Mouse (Mus musculus) ES-E14 (cell line): Measurements from ENCODE around the gene Slc27a4.

Experiments used
- CHD2 ChIP-seq: IDR thresholded peaks from 2 replicates; pipeline ENCODE4 v1.6.1; 2014; ENCODE audit warnings: mild to moderate bottlenecking, low read depth, low read length, inconsistent platforms
- MAFK ChIP-seq: IDR thresholded peaks from 2 replicates; pipeline ENCODE4 v1.6.1; 2014; ENCODE audit warnings: mild to moderate bottlenecking, low read depth, low read length, inconsistent platforms; ENCODE audit not compliant: insufficient read depth
- ZNF384 ChIP-seq: IDR thresholded peaks from 2 replicates; pipeline ENCODE4 v1.6.1; 2012; ENCODE audit warnings: low read depth, low read length, inconsistent platforms

DNA sequence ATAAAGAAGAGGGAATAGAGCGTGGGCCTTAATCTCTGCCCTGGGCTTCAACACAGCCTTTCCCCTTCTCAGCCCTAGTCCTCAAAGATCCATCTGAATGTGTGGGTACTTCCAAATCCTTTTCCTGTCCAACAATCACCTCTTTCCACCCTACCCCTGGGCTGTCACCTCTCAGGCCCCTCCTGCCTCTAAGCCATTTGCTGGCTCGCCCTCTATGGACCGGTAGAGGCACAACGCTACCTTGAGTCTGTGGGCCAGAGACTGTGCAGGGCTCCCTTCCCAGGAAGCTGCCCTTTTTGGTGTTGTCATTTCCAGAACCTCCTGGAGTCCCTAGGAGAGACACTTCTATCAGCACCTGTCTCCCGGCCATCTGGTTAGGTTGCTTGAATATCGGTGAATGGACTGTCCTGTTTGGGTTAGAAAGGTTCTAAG, 982 bp downstream of the Slc27a4 start:
- TF ChIP-seq CHD2, result no peak
- TF ChIP-seq MAFK, result no peak
- no peak for TF ChIP-seq ZNF384
